Mouse (Mus musculus): Measurements from ENCODE around the gene Nr1d1. TPM values are rescaled to one million over a fixed set of nuclear protein-coding genes. Genes with fewer than 3 reads are reported as not detected.
A peak's percentile ranks its signal among the peaks of the same experiment; 100 is the strongest.

The Nr1d1 gene
- polyA plus RNA-seq, 1 experiment from 2014 or later = 3.9 TPM

DNA sequence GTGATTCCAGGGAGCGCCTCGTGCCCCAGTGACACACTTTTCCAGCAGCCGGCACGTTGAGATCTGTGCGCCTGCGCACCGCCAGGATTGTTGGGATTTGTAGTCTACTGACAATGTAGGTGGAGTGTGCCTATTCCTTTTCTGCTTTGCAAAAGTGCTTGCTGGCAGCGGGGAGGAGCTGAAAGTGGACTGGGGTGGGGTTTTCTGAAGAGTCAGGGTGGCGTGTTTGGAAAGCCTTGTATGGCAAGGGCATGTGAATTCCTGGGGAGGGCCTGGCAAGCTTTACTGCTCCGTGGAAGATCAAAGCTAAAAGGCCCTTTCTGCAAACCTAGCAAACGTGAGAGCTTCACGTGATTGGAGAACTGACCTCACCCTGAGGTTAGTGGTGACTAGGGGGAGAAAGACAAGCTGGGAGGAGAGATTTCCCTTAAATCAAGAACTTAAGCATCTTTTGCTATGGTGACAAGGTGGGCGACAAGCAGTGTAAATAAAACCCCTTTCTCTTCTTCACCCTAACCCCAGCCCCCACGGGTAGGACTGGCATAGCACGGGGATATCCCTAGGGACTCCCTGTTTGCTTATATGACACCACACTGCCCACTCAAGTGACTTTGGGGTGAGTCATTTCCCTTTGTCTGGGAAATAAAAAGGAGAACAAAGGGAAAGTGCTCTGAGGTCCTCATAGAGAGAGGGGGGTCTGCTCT is 367 bp upstream of the Nr1d1 start:
- peak; percentile 87 for ATAC-seq (ENCODE audit: low read depth)
- Histone ChIP-seq H3K27ac (ENCODE audit: low read depth, low read length) (peak overlapping the region; percentile 64), H3K36me3 (ENCODE audit: control insufficient read depth, insufficient read depth, low read length) (peaks cover 4% of the 10 kb centered on the region; the same call in 1 of the 2 replicates), H3K4me2 (ENCODE audit: low read depth, low read length) (peak overlapping the region; percentile 84), H3K9ac (replicated peaks; ENCODE audit: low read depth, low read length) (peak overlapping the region; percentile 37; the same call in 1 of the 2 replicates), H3K9me3 (ENCODE audit: control insufficient read depth, low read length) (no peaks in the 10 kb centered on the region), H3K4me1 (ENCODE audit: control insufficient read depth, insufficient read depth, low read length) (peaks cover 34% of the 10 kb centered on the region), H3K27me3 (ENCODE audit: control insufficient read depth, insufficient read depth, low read length) (no peaks in the 10 kb centered on the region), H3K4me3 (ENCODE audit: low read depth, low read length) (peak overlapping the region; percentile 39)
- 4% methylated on average over 15 of the region's 15 CpGs for WGBS

GRCm38 (mm10) chr11:98773635-98774295 is 1.4 kb downstream of the Nr1d1 start:
- Histone ChIP-seq H3K4me1 (ENCODE audit: control insufficient read depth, insufficient read depth, low read length) (peaks cover 37% of the 10 kb centered on the region), H3K9me3 (ENCODE audit: control insufficient read depth, low read length) (no peaks in the 10 kb centered on the region), H3K27me3 (ENCODE audit: control insufficient read depth, insufficient read depth, low read length) (no peaks in the 10 kb centered on the region), H3K36me3 (ENCODE audit: control insufficient read depth, insufficient read depth, low read length) (peaks cover 20% of the 10 kb centered on the region; the same call in 1 of the 2 replicates), H3K4me3 (ENCODE audit: low read depth, low read length) (peak overlapping the region; percentile 39), H3K4me2 (ENCODE audit: low read depth, low read length) (peak overlapping the region; percentile 84), H3K9ac (replicated peaks; ENCODE audit: low read depth, low read length) (peak overlapping the region; percentile 25; the same call in 1 of the 2 replicates), H3K27ac (ENCODE audit: low read depth, low read length) (no peak overlapping the region)
- WGBS = 1% methylated on average over 37 of the region's 37 CpGs
- peak; percentile 67 for ATAC-seq (ENCODE audit: low read depth)

DNA sequence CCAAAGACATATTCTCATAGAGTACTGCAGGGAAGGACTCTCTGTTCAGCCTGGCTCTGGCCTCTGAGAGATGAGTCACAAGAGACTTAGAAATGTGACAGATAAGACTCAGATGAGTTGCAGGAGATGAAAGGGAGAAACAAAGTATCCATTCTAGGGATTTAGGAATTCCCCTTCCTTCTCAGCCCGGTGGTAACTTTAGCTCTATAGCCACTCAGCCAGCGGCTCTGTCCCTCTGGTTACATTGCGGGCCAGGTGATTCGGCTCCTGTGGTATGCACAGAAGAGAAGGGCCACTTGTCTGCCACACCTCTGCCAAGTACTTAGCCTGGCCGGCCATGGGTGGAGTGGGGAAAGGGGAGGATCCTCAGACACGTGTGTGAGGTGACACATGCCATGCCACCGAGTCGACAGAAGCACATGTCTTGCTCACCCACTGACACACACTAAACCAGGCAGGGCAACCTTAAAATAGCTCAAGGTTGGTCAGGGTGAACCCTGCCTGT is 2.4 kb downstream of the Nr1d1 start:
- H3K27me3 ChIP-seq (ENCODE audit: control insufficient read depth, insufficient read depth, low read length) = no peaks in the 10 kb centered on the region
- H3K4me3 ChIP-seq (ENCODE audit: low read depth, low read length) = no peak overlapping the region
- peaks cover 25% of the 10 kb centered on the region; the same call in 1 of the 2 replicates for H3K36me3 ChIP-seq (ENCODE audit: control insufficient read depth, insufficient read depth, low read length)
- H3K27ac ChIP-seq (ENCODE audit: low read depth, low read length) = no peak overlapping the region
- WGBS = 75% methylated on average over 8 of the region's 8 CpGs
- H3K4me2 ChIP-seq (ENCODE audit: low read depth, low read length) = peak overlapping the region; percentile 8; the same call in 1 of the 2 replicates
- ATAC-seq (ENCODE audit: low read depth) = no peak
- no peaks in the 10 kb centered on the region for H3K9me3 ChIP-seq (ENCODE audit: control insufficient read depth, low read length)
- no peak overlapping the region for H3K9ac ChIP-seq (replicated peaks; ENCODE audit: low read depth, low read length)
- H3K4me1 ChIP-seq (ENCODE audit: control insufficient read depth, insufficient read depth, low read length) = peaks cover 47% of the 10 kb centered on the region

DNA sequence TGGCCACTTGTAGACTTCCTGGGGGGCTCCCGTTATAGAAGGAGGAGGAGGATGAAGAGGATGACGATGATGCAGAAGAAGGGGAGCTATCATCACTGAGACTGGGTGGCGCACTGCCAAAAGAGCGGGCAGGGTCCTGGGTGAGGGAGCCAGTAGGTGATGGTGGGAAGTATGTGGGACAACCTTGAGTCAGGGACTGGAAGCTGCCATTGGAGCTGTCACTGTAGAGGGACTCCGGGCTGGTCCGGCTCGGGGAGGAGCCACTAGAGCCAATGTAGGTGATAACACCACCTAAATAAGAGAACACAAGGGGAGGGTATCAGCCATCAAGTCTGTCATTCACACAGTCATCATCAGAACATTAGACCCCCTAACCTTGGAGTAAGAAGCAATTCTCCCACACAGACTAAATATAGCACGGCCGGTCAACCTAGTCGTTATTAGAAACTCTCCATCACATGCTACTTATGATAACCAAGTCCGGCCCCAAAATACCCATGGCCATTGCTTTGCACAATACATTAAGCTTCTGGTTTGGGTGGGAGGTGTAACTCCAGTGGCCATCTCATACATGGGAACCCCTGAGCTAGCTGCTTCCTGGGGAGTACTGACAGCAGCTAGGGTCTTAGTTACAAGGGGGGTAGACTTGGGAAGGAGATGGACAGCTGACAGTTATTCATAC is 3.1 kb downstream of the Nr1d1 start:
- 90% methylated on average over 11 of the region's 11 CpGs for WGBS
- Histone ChIP-seq H3K9me3 (ENCODE audit: control insufficient read depth, low read length) (no peaks in the 10 kb centered on the region), H3K4me3 (ENCODE audit: low read depth, low read length) (no peak overlapping the region), H3K27ac (ENCODE audit: low read depth, low read length) (no peak overlapping the region), H3K27me3 (ENCODE audit: control insufficient read depth, insufficient read depth, low read length) (no peaks in the 10 kb centered on the region), H3K36me3 (ENCODE audit: control insufficient read depth, insufficient read depth, low read length) (peaks cover 25% of the 10 kb centered on the region; the same call in 1 of the 2 replicates), H3K4me2 (ENCODE audit: low read depth, low read length) (no peak overlapping the region), H3K9ac (replicated peaks; ENCODE audit: low read depth, low read length) (no peak overlapping the region), H3K4me1 (ENCODE audit: control insufficient read depth, insufficient read depth, low read length) (peaks cover 52% of the 10 kb centered on the region)
- no peak for ATAC-seq (ENCODE audit: low read depth)

DNA sequence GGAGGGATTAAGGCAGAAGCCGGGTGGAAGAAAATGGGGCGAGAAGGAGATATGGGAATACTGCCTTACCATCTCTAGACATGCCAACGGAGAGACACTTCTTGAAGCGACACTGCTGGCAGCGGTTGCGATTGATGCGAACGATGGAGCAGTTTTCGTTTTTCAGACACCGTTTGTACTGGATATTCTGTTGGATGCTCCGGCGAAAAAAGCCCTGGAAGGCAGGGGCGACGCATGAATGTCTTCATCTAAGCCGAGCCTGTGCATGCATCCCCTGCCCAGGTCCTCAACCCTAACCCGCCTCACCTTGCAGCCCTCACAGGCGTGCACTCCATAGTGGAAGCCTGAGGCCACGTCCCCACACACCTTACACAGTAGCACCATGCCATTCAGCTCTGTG is 4.0 kb downstream of the Nr1d1 start:
- 95% methylated on average over 18 of the region's 18 CpGs for WGBS
- H3K9ac ChIP-seq (replicated peaks; ENCODE audit: low read depth, low read length) = no peak overlapping the region
- no peak overlapping the region for H3K4me2 ChIP-seq (ENCODE audit: low read depth, low read length)
- H3K4me1 ChIP-seq (ENCODE audit: control insufficient read depth, insufficient read depth, low read length) = peaks cover 57% of the 10 kb centered on the region
- H3K36me3 ChIP-seq (ENCODE audit: control insufficient read depth, insufficient read depth, low read length) = peaks cover 25% of the 10 kb centered on the region; the same call in 1 of the 2 replicates
- no peak overlapping the region for H3K27ac ChIP-seq (ENCODE audit: low read depth, low read length)
- no peak for ATAC-seq (ENCODE audit: low read depth)
- H3K27me3 ChIP-seq (ENCODE audit: control insufficient read depth, insufficient read depth, low read length) = no peaks in the 10 kb centered on the region
- no peak overlapping the region for H3K4me3 ChIP-seq (ENCODE audit: low read depth, low read length)
- no peaks in the 10 kb centered on the region for H3K9me3 ChIP-seq (ENCODE audit: control insufficient read depth, low read length)

- Histone ChIP-seq H3K9ac (replicated peaks; ENCODE audit: low read depth, low read length) (no peak overlapping the region), H3K27ac (ENCODE audit: low read depth, low read length) (no peak overlapping the region), H3K27me3 (ENCODE audit: control insufficient read depth, insufficient read depth, low read length) (no peaks in the 10 kb centered on the region), H3K4me1 (ENCODE audit: control insufficient read depth, insufficient read depth, low read length) (peaks cover 55% of the 10 kb centered on the region), H3K9me3 (ENCODE audit: control insufficient read depth, low read length) (no peaks in the 10 kb centered on the region), H3K4me2 (ENCODE audit: low read depth, low read length) (no peak overlapping the region), H3K4me3 (ENCODE audit: low read depth, low read length) (no peak overlapping the region), H3K36me3 (ENCODE audit: control insufficient read depth, insufficient read depth, low read length) (peaks cover 25% of the 10 kb centered on the region; the same call in 1 of the 2 replicates)
- no peak for ATAC-seq (ENCODE audit: low read depth)
- WGBS = 94% methylated on average over 26 of the region's 26 CpGs
Observed at GRCm38 (mm10) chr11:98770096-98770975, 4.8 kb downstream of the Nr1d1 start.

GRCm38 (mm10) chr11:98769007-98769954 is 5.9 kb downstream of the Nr1d1 start:
- Histone ChIP-seq H3K36me3 (ENCODE audit: control insufficient read depth, insufficient read depth, low read length) (peaks cover 30% of the 10 kb centered on the region), H3K27ac (ENCODE audit: low read depth, low read length) (0 out of 2 replicates have a peak overlapping the region, but pooled peaks have one; percentile 64), H3K27me3 (ENCODE audit: control insufficient read depth, insufficient read depth, low read length) (no peaks in the 10 kb centered on the region), H3K4me1 (ENCODE audit: control insufficient read depth, insufficient read depth, low read length) (peaks cover 51% of the 10 kb centered on the region), H3K9me3 (ENCODE audit: control insufficient read depth, low read length) (no peaks in the 10 kb centered on the region), H3K4me2 (ENCODE audit: low read depth, low read length) (0 out of 2 replicates have a peak overlapping the region, but pooled peaks have one; percentile 26), H3K9ac (replicated peaks; ENCODE audit: low read depth, low read length) (0 out of 2 replicates have a peak overlapping the region, but pooled peaks have one; percentile 11), H3K4me3 (ENCODE audit: low read depth, low read length) (no peak overlapping the region)
- WGBS = 91% methylated on average over 25 of the region's 25 CpGs
- no peak for ATAC-seq (ENCODE audit: low read depth)
